Mouse (Mus musculus) liver, adult 2 months (tissue): ENCODE results near the gene 1700019D03Rik.

Experiments
- CTCF ChIP-seq: fragments of 200-500 bp; IDR thresholded peaks from 2 replicates; pipeline ENCODE4 v1.5.1; 2011; ENCODE audit warnings: low read depth, low read length, control low read depth
- POLR2A ChIP-seq: fragments of 200-500 bp; IDR thresholded peaks from 2 replicates; pipeline ENCODE4 v1.6.1; 2011; ENCODE audit warnings: low read length, control low read depth; ENCODE audit not compliant: insufficient read depth; ENCODE audit errors: extremely low read depth

- TF ChIP-seq CTCF, result no peak
- TF ChIP-seq POLR2A, result no peak
Measured at GRCm38 (mm10) chr1:52952551-52953397, 67.2 kb downstream of the 1700019D03Rik start.
